In the genomic region with DNA sequence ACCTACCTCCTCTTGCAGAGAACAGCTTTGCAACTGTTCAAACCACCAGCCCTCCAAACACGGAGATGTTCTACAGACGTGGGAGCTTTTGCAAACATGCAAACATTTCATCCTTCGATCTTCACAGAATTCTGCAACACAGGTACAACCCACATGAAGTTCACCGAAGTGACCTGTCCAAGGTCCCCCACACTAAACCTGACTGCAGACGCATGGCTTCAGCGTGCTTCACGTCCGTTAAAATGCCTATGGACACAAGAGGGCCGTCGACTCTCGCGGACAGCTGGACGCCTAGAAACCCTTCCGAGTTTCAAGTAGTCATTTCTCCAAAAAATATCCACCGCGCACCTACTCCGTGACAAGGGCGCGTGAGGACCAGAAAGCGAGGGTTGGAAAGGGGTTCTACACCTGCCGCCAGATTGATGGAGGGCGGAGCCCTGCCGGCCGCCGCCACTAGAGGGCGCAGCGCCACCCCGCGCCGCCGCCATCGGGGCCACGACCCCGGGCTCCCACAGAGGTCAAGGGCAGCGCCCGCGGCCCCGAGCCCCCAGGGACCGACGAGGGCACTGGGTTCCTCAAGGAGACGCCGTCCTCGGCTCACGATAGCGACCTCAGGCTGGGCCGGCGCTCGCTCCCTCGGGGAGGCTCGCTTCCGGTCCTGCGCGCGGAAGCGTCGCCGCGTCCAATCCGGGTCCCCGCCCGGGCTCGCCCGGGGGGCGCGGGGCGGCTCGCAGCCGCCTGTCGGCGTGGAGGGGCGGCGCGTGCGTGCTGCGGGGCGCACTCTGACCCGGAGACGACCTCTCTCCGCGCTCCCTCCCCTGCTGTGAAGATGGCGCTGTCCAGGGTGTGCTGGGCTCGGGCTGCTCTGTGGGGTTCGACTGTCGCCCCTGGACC, we compare ENCODE assay signal across 8 mouse cellular contexts. TPM values are rescaled to one million over a fixed set of nuclear protein-coding genes. Genes with fewer than 3 reads are reported as not detected.
DNase-seq lines count a peak whose midpoint lies in the region; ATAC-seq lines count a peak whose summit lies in the region.

A gene (plus strand): TSS at position 729 of the 894 bp plus-strand sequence.

- H3K4me2 ChIP-seq in heart, embryonic 14.5 days (ENCODE audit: low read length): peak within 1 kb of the TSS; percentile 73
- H3K4me2 ChIP-seq in liver, embryonic 12.5 days: peak within 1 kb of the TSS; percentile 91

- no peaks in the 10 kb centered on the region for H3K27me3 ChIP-seq in forebrain, embryonic 10.5 days (ENCODE audit: poor library complexity, severe bottlenecking)
- no peaks in the 10 kb centered on the region for H3K27me3 ChIP-seq in heart, embryonic 14.5 days (ENCODE audit: control insufficient read depth, insufficient read depth, low read length)
- H3K27me3 ChIP-seq in liver, embryonic 12.5 days (replicated peaks): no peaks in the 10 kb centered on the region
- no peaks in the 10 kb centered on the region for H3K27me3 ChIP-seq in splenic B cell, adult 2 months (ENCODE audit: control insufficient read depth, insufficient read depth, low read length, poor library complexity, severe bottlenecking)

- peak; percentile 85 to 87 for DNase-seq in CD8-positive naive resting alpha-beta T cell, adult 2 months (ENCODE audit: low read depth in 2 of 2, low spot score in 2 of 2)
- DNase-seq in c-Kit-positive CD71-negative TER-119-negative erythroid progenitor cells, embryonic 14.5 days (ENCODE audit: low read depth): peak; percentile 58
- DNase-seq in forebrain, embryonic 10.5 days (ENCODE audit: extremely low spot score, low spot score): peak; percentile 78
- peak; percentile 95 for DNase-seq in kidney, postnatal 14 days
- DNase-seq in naive thymus-derived CD4-positive, alpha-beta T cell, adult 2 months (ENCODE audit: low read depth): peak; percentile 91
- peak; percentile 91 for DNase-seq in splenic B cell, adult 2 months (ENCODE audit: low read depth, low spot score)

- H3K9me3 ChIP-seq in forebrain, embryonic 10.5 days: no peaks in the 10 kb centered on the region
- H3K9me3 ChIP-seq in heart, embryonic 14.5 days (ENCODE audit: control insufficient read depth, low read length): no peaks in the 10 kb centered on the region
- no peaks in the 10 kb centered on the region for H3K9me3 ChIP-seq in liver, embryonic 12.5 days (replicated peaks)

- WGBS in forebrain, embryonic 10.5 days: 3% methylated on average over 81 of the region's 84 CpGs
- WGBS in heart, embryonic 14.5 days: 1% methylated on average over 84 of the region's 84 CpGs
- WGBS in liver, embryonic 12.5 days (ENCODE audit: insufficient replicate concordance): 1% methylated on average over 77 of the region's 84 CpGs

- peak; percentile 94 for ATAC-seq in heart, embryonic 14.5 days (ENCODE audit: insufficient number of reproducible peaks, insufficient read depth, low FRiP score, low read depth)
- ATAC-seq in liver, embryonic 12.5 days: peak; percentile 89

- peak within 1 kb of the TSS; percentile 89 for H3K4me3 ChIP-seq in forebrain, embryonic 10.5 days
- peak within 1 kb of the TSS; percentile 75 to 81 for H3K4me3 ChIP-seq in heart, embryonic 14.5 days (ENCODE audit: control insufficient read depth in 1 of 2, insufficient read depth in 1 of 2, low read depth in 1 of 2, low read length in 2 of 2)
- H3K4me3 ChIP-seq in liver, embryonic 12.5 days: peak within 1 kb of the TSS; percentile 87

- peak within 1 kb of the TSS; percentile 82 for H3K9ac ChIP-seq in heart, embryonic 14.5 days (ENCODE audit: low read length)
- H3K9ac ChIP-seq in liver, embryonic 12.5 days: peak within 1 kb of the TSS; percentile 81

- peaks cover 32% of the 10 kb centered on the region for H3K36me3 ChIP-seq in forebrain, embryonic 10.5 days (replicated peaks)
- peaks cover 22% of the 10 kb centered on the region for H3K36me3 ChIP-seq in heart, embryonic 14.5 days (ENCODE audit: control insufficient read depth, insufficient read depth, low read length)
- H3K36me3 ChIP-seq in liver, embryonic 12.5 days: peaks cover 28% of the 10 kb centered on the region
- no peaks in the 10 kb centered on the region; the same call in 1 of the 2 replicates for H3K36me3 ChIP-seq in splenic B cell, adult 2 months (ENCODE audit: control insufficient read depth, insufficient read depth, low read length, poor library complexity, severe bottlenecking)

- peak within 1 kb of the TSS; percentile 96 for H3K27ac ChIP-seq in forebrain, embryonic 10.5 days
- peak within 1 kb of the TSS; percentile 75 to 87 for H3K27ac ChIP-seq in heart, embryonic 14.5 days (replicated peaks in 1 of 2; ENCODE audit: control insufficient read depth in 1 of 2, insufficient read depth in 1 of 2, low read depth in 2 of 2, low read length in 2 of 2)
- peak within 1 kb of the TSS; percentile 83 for H3K27ac ChIP-seq in liver, embryonic 12.5 days

- H3K4me1 ChIP-seq in forebrain, embryonic 10.5 days: peaks cover 34% of the 10 kb centered on the region
- H3K4me1 ChIP-seq in heart, embryonic 14.5 days (ENCODE audit: control insufficient read depth in 2 of 2, insufficient read depth in 2 of 2, low read length in 2 of 2): peaks cover 8 to 22% of the 10 kb centered on the region in 2 experiments
- H3K4me1 ChIP-seq in liver, embryonic 12.5 days: peaks cover 29% of the 10 kb centered on the region

RNA-seq across cellular contexts. Expression of the gene that starts here (rescaled TPM):
- 39.5 and 41.3 TPM in 2 replicates for polyA plus RNA-seq in forebrain, embryonic 10.5 days (2016; fragmentation: Nextera tagmentation; extraction: Ambion mirVana)
- polyA plus RNA-seq in heart, embryonic 14.5 days (2014; fragmentation: Nextera tagmentation; extraction: Ambion mirVana): 12.8 and 13.6 TPM in 2 replicates
- polyA plus RNA-seq in liver, embryonic 12.5 days (2016; fragmentation: Nextera tagmentation; extraction: Ambion mirVana): 18.5 and 20.0 TPM in 2 replicates

Comparison
In these comparisons a context has a peak if more than half of its experiments do, and no peak if none do; other contexts are left out.
1. Peak in every context shown above with its lines: DNase-seq, ATAC-seq, H3K4me3 ChIP-seq and H3K27ac ChIP-seq.